Mouse (Mus musculus): Measurements from ENCODE around the gene Src. TPM values are rescaled to one million over a fixed set of nuclear protein-coding genes. Genes with fewer than 3 reads are reported as not detected.
"Not testable (repeated sequence)": the region's sequence is repeated elsewhere in the genome, so short reads cannot be mapped to it uniquely, and the experiment has no call there.

The Src gene
- 16.1 and 19.3 TPM in 2 replicates for polyA plus RNA-seq (2016; fragmentation: Nextera tagmentation; extraction: Ambion mirVana)

DNA sequence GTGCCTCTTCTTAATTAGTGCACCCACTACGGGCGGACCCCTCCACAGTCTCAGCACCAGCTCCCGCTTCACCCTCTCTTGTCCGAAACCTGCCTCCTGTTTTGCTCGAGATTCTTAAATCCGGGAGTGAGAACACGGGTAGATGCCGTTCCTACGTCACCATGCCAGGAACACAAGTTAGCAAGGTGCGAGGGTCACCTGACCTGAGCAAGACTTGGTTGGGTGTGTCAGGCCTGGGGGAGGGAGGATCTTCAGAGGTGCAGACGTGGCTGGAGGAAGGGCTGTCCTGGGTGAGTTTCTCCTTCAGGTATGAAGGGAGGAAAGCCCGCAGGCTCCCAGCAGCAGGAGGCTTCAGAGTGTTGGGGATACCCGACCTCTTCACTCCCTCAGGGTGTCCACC, at the start of gene Src:
Gene Src, plus strand, starts transcription at position 239 of the 400 bp plus-strand sequence.
- 18% methylated on average over 13 of the region's 13 CpGs for WGBS
- H3K27me3 ChIP-seq (ENCODE audit: low read depth, poor library complexity, severe bottlenecking), result peaks cover 29% of the 10 kb centered on the region
- no peaks in the 10 kb centered on the region for H3K9me3 ChIP-seq (replicated peaks)
- H3K36me3 ChIP-seq, result no peaks in the 10 kb centered on the region
- peak within 1 kb of the TSS; percentile 71 for H3K27ac ChIP-seq (replicated peaks)
- no peak for DNase-seq (ENCODE audit: low spot score)
- peaks cover 45% of the 10 kb centered on the region for H3K4me1 ChIP-seq
- peak within 1 kb of the TSS; percentile 0; the same call in 1 of the 2 replicates for H3K4me3 ChIP-seq

DNA sequence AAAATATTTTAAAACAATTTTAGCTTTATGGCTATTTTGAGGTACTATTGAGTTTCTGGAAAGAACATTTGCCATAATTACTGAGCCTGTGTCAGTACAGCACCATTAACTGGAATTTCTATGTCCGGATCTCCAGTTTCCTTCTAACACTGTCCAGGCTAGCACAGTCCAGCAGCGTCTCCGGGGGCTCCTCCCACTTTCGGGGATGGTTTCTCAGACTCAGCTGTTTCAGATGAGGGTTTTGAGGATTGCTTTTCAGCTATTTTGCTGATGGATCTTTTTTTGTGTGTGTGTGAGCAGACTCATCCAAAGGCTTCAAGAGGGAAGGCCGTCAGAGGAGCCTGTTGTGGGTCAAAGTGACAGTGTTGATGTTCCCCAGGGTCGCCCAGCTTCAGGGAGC, 46.5 kb upstream of the Src start:
- Histone ChIP-seq H3K27ac (replicated peaks) (no peak overlapping the region), H3K27me3 (ENCODE audit: low read depth, poor library complexity, severe bottlenecking) (no peaks in the 10 kb centered on the region; the same call in 1 of the 2 replicates), H3K9me3 (replicated peaks) (no peaks in the 10 kb centered on the region), H3K4me3 (no peak overlapping the region), H3K36me3 (peaks cover 27% of the 10 kb centered on the region), H3K4me1 (peaks cover 49% of the 10 kb centered on the region)
- 82% methylated on average over 6 of the region's 6 CpGs for WGBS
- DNase-seq (ENCODE audit: low spot score), result no peak

DNA sequence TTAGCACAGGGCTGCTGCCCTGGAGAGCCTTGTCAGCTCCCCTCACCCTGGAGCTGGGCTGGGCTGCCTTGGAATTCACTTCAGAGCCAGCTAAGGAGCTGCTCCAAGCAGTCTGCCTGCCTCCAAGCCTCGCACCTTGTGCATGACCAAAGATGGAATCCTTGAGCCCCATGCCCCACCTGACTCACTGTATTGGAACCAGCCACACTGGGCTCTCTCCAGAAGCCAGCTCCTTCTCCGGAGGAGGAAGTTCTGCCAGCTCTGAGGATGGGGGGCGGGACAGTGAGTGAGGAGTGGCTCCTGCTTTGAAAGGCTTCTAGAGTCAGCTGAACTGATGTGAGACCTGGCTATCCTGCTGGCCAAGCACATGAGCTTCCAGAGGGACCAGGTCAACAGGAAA, 44.6 kb upstream of the Src start:
- peaks cover 39% of the 10 kb centered on the region for H3K4me1 ChIP-seq
- H3K9me3 ChIP-seq (replicated peaks), result no peaks in the 10 kb centered on the region
- H3K27ac ChIP-seq (replicated peaks), result peak overlapping the region; percentile 5; the same call in 1 of the 2 replicates
- WGBS, result 80% methylated on average over 3 of the region's 3 CpGs
- H3K27me3 ChIP-seq (ENCODE audit: low read depth, poor library complexity, severe bottlenecking), result peaks cover 3% of the 10 kb centered on the region; the same call in 1 of the 2 replicates
- DNase-seq (ENCODE audit: low spot score), result no peak
- peaks cover 27% of the 10 kb centered on the region for H3K36me3 ChIP-seq
- no peak overlapping the region for H3K4me3 ChIP-seq

DNA sequence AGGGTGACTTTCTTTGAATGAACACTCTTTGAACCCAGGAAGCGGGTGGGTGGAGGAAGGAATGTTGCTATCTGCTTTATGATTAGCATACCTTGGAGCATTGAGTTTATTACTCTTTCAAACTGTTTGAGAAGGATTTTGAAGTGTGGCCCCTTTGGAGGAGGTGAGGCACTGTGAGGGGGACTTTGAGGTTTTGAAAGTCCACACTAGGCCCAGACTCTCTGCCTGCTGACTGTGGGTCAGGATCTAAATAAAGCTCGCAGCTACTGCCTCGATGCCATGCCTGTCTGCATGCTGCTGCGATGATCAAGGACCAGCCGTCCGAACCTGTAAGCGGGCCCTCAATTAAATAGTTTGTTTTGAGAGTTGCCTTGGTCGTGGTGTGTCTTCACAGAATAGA, 43.2 kb upstream of the Src start:
- DNase-seq (ENCODE audit: low spot score), result no peak
- Histone ChIP-seq H3K27me3 (ENCODE audit: low read depth, poor library complexity, severe bottlenecking) (peaks cover 3% of the 10 kb centered on the region; the same call in 1 of the 2 replicates), H3K4me1 (peaks cover 28% of the 10 kb centered on the region), H3K36me3 (peaks cover 36% of the 10 kb centered on the region), H3K27ac (replicated peaks) (0 out of 2 replicates have a peak overlapping the region, but pooled peaks have one; percentile 75), H3K9me3 (replicated peaks) (no peaks in the 10 kb centered on the region), H3K4me3 (no peak overlapping the region)
- 70% methylated on average over 8 of the region's 8 CpGs for WGBS

DNA sequence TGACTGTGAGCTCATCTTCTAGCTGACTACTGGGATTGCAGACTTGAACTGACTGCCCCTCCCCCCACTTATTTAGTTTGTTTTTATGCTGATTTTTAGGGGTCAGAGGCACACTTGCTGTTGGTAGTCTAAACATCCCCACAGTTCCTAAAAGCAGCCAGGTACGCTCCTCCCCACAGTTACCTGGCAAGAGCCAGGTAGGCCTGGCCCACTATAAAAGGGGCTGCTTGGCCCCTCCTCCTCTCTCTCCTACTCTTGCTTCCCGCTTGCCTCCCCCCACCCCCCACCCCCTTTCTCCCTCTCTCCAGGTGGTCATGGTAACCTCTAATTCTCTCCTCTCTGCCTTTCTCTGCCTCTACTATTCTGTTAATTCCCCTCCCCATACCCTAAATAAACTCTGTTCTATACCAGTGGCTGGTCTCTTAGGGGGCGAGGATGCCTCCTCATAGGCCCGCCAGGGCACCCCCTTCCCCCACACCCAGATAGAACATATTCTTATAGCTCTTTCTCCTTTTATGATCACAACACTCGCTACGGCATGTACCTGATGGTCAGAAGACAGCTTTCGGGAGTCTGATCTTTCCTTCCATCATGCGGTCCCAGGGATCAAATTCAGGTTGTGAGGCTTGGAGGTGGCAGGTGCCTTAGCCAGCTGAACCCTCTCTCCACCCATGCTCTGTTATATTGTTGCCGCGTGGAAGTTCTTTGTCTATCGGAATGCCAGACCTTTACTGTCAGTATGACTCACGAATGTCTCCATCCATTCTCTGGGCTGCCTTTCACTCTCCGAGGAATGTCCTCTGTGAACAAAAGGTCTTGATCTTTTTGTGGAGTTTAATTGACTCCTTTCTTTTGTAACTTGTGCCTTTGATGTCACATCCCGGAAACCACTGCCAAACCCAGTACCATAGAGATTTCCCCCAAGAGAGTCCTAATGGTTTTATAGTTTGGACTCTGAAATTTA, 42.2 kb upstream of the Src start:
- peaks cover 3% of the 10 kb centered on the region; the same call in 1 of the 2 replicates for H3K27me3 ChIP-seq (ENCODE audit: low read depth, poor library complexity, severe bottlenecking)
- 16% methylated on average over 14 of the region's 14 CpGs for WGBS
- H3K9me3 ChIP-seq (replicated peaks), result no peaks in the 10 kb centered on the region
- H3K36me3 ChIP-seq, result peaks cover 42% of the 10 kb centered on the region
- peak overlapping the region; percentile 30 for H3K4me3 ChIP-seq
- DNase-seq (ENCODE audit: low spot score), result peak; percentile 39
- H3K4me1 ChIP-seq, result peaks cover 28% of the 10 kb centered on the region
- peak overlapping the region; percentile 75 for H3K27ac ChIP-seq (replicated peaks)

DNA sequence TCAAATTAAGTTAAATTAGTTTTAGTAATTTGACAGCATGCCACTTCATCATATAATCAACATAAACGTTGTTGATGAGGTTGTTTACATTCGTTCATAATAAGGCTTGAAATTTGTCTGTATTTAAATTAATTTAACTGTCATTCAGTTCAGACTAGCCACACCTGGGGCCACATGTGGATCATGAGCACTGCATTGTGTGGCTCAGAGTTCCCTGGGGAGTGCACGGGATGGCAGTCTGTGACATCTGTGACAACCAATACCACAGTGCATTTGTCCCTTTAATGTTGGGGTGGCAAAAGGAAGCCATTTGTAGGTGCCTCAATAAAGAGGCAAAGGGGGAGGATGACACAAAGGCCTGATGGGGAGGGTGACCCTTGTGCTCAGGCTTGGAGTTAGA, 41.2 kb upstream of the Src start:
- Histone ChIP-seq H3K4me3 (no peak overlapping the region), H3K9me3 (replicated peaks) (no peaks in the 10 kb centered on the region), H3K4me1 (peaks cover 25% of the 10 kb centered on the region), H3K27me3 (ENCODE audit: low read depth, poor library complexity, severe bottlenecking) (peaks cover 3% of the 10 kb centered on the region; the same call in 1 of the 2 replicates), H3K27ac (replicated peaks) (no peak overlapping the region), H3K36me3 (peaks cover 44% of the 10 kb centered on the region)
- WGBS, result 54% methylated on average over 3 of the region's 3 CpGs
- DNase-seq (ENCODE audit: low spot score), result no peak

DNA sequence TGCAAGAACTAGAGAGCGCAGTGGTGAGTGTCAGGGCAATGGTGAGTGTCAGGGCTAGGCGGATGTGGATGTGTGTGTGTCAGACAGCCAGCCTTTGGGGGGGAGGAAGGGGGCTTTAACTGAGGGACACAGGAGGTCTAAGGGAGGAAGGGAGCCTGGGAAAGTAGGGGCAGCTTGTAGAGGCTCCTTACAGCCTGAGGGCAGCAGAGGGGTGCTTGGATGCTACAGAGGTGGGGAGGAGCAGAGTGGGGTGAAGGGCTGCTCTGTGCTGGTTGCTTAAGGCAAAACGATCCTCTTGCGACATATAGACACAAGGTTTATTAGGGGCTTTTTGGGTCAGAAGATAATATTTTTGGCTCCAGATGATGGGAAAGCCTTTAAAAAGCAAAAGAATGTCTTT, 33.4 kb upstream of the Src start:
- WGBS, result 68% methylated on average over 4 of the region's 4 CpGs
- no peaks in the 10 kb centered on the region for H3K9me3 ChIP-seq (replicated peaks)
- H3K4me3 ChIP-seq, result no peak overlapping the region
- DNase-seq (ENCODE audit: low spot score), result no peak
- no peaks in the 10 kb centered on the region for H3K27me3 ChIP-seq (ENCODE audit: low read depth, poor library complexity, severe bottlenecking)
- peaks cover 69% of the 10 kb centered on the region for H3K36me3 ChIP-seq
- H3K27ac ChIP-seq (replicated peaks), result peak overlapping the region; percentile 61
- H3K4me1 ChIP-seq, result peaks cover 31% of the 10 kb centered on the region

DNA sequence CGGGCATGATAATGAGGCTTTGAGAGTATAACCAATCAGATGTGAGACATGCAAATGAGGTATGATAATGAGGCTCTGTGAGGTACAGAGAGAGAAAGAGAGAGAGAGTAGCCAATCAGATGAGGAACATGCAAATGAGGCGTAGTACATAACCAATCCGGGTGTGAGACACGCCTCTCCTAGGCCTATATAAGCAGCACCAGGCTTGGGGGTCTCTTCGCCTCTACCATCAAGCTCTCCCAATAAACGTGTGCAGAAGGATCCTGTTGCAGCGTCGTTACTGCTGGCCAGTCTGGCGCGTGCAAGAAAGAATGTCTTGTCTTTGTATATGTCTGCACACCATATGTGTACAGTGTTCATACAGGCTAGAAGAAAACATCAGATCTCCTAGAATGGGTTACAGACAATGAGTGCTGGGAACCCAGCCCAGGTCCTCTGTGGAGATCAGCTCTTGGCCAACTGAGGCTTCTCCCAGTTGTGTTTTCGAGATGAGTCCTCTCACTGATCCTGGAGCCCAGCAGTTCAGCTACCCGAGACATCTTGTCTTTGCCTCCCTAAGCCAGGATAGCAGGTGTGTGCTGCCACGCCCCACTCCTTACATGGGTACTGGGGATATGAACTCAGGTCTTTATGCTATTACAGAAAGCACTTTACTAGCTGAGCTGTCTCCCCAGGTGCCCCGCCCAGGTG, 29.2 kb upstream of the Src start:
- H3K27ac ChIP-seq (replicated peaks); DNase-seq (ENCODE audit: low spot score); H3K27me3 ChIP-seq (ENCODE audit: low read depth, poor library complexity, severe bottlenecking); H3K9me3 ChIP-seq (replicated peaks); H3K4me3 ChIP-seq: not testable (repeated sequence)
- H3K36me3 ChIP-seq, result peaks cover 66% of the 10 kb centered on the region
- peaks cover 14% of the 10 kb centered on the region for H3K4me1 ChIP-seq
- WGBS, result 96% methylated on average over 14 of the region's 14 CpGs

DNA sequence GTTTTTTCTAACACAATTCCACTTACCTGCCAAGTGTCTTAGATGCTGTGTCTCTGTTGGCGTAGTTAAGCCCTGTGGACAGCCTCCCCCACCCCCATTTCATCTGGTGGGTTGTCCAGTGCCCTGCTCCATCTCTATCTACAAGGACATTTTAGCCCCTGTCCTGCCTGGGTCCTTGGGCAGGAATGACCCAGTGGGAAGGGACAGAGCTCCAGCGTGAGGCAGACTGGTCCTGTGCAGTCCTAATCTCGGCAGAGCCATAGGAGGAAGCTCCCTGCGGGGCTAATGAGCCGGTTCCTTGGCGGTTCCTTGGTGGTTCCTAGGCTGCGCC, 28.7 kb upstream of the Src start:
- no peak overlapping the region for H3K27ac ChIP-seq (replicated peaks)
- H3K27me3 ChIP-seq (ENCODE audit: low read depth, poor library complexity, severe bottlenecking), result no peaks in the 10 kb centered on the region
- no peak overlapping the region for H3K4me3 ChIP-seq
- no peaks in the 10 kb centered on the region for H3K9me3 ChIP-seq (replicated peaks)
- WGBS, result 91% methylated on average over 7 of the region's 7 CpGs
- DNase-seq (ENCODE audit: low spot score), result no peak
- H3K4me1 ChIP-seq, result peaks cover 12% of the 10 kb centered on the region
- peaks cover 64% of the 10 kb centered on the region for H3K36me3 ChIP-seq

DNA sequence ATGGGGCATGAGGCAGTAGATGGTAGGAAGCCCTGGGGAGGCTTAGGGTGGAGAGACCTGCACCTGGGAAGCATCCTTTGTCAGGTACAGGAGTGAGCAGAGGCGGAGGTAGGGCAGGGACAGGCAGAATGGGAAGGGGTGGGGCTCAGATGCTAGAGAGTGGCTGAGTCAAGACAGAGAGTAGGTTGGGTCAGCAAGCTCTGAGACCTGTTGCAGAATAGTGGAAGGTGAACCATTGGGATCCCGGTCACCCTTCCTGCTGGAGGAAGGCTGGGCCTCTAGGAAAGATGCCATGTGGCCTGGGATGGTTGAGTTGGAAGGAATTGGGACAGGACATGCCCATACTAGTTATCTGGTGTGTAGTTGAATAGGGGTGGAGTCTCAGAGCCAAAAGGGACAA, 25.9 kb upstream of the Src start:
- 95% methylated on average over 2 of the region's 2 CpGs for WGBS
- no peak for DNase-seq (ENCODE audit: low spot score)
- H3K9me3 ChIP-seq (replicated peaks), result no peaks in the 10 kb centered on the region
- H3K27ac ChIP-seq (replicated peaks), result no peak overlapping the region
- H3K27me3 ChIP-seq (ENCODE audit: low read depth, poor library complexity, severe bottlenecking), result no peaks in the 10 kb centered on the region
- H3K36me3 ChIP-seq, result peaks cover 74% of the 10 kb centered on the region
- peaks cover 7% of the 10 kb centered on the region for H3K4me1 ChIP-seq
- H3K4me3 ChIP-seq, result no peak overlapping the region

DNA sequence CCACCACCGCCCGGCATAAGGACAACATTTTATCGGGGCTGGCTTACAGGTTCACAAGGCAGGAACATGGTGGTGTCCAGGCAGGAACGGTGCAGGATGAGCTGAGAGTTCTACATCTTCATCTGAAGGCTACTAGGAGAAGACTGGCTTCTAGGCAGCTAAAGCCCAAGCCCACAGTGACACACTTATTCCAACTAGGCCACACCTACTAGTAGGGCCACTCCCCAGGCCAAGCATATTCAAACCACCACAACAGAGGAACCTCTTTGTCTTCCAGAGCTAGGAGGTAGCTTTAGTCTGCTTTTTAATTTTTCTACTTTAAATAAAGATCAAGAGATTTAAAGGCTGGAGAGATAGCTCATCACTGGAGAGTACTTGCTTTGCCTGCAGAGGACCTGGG, 24.7 kb upstream of the Src start:
- H3K4me1 ChIP-seq, result peaks cover 7% of the 10 kb centered on the region
- 95% methylated on average over 4 of the region's 4 CpGs for WGBS

DNA sequence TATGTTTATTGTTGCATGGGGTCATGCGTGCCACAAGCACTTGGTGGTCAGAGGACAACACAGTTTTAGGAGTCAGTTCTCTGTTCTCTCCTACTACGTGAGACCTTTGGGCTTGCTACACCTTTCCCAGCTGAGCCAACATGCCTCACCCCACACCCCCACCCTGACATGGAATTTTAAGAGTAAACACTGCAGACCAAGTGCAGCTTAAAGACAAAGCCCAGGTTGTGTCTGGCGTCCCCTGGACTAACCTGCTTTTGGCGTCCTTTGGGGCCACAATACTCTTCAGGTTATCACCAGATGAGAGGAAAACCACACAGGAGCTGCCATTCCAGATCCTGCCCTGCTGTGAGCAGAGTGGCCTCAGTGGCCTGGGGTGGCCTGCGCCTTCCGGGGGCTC, 23.4 kb upstream of the Src start:
- no peak for DNase-seq (ENCODE audit: low spot score)
- Histone ChIP-seq H3K27ac (replicated peaks) (0 out of 2 replicates have a peak overlapping the region, but pooled peaks have one; percentile 38), H3K36me3 (peaks cover 68% of the 10 kb centered on the region), H3K9me3 (replicated peaks) (peaks cover 8% of the 10 kb centered on the region), H3K4me1 (peaks cover 7% of the 10 kb centered on the region), H3K27me3 (ENCODE audit: low read depth, poor library complexity, severe bottlenecking) (no peaks in the 10 kb centered on the region), H3K4me3 (no peak overlapping the region)
- WGBS, result 75% methylated on average over 6 of the region's 6 CpGs

More for the DNA sequence above, 24.7 kb upstream of the Src start:
- DNase-seq (ENCODE audit: low spot score), result no peak
- Histone ChIP-seq H3K36me3 (peaks cover 75% of the 10 kb centered on the region), H3K27ac (replicated peaks) (no peak overlapping the region), H3K9me3 (replicated peaks) (peaks cover 7% of the 10 kb centered on the region), H3K27me3 (ENCODE audit: low read depth, poor library complexity, severe bottlenecking) (no peaks in the 10 kb centered on the region), H3K4me3 (no peak overlapping the region)
